Mouse (Mus musculus) frontal cortex, adult 2 months (tissue): ENCODE measurements around the gene Plin3. TPM values are rescaled to one million over a fixed set of nuclear protein-coding genes. Genes with fewer than 3 reads are reported as not detected.
A peak's percentile ranks its signal among the peaks of the same experiment; 100 is the strongest.
"Not testable (repeated sequence)": the region's sequence is repeated elsewhere in the genome, so short reads cannot be mapped to it uniquely, and the experiment has no call there.

Experiments used
- DNase-seq, 2 experiments: peaks; one replicate each; pipeline ENCODE4 v3.0.0; 2022; ENCODE audit warnings: low spot score in 1 of 2; ENCODE audit errors: extremely low spot score in 1 of 2
- polyA plus RNA-seq: library from polyadenylated mRNA; depleted of rRNA; stranded (reverse); fragments of >200 nt; gene quantifications from 2 replicates; pipeline ENCODE4 v1.2.3, GENCODE M21; 2012

The Plin3 gene
- polyA plus RNA-seq, 1 experiment = 11.2 TPM

DNA sequence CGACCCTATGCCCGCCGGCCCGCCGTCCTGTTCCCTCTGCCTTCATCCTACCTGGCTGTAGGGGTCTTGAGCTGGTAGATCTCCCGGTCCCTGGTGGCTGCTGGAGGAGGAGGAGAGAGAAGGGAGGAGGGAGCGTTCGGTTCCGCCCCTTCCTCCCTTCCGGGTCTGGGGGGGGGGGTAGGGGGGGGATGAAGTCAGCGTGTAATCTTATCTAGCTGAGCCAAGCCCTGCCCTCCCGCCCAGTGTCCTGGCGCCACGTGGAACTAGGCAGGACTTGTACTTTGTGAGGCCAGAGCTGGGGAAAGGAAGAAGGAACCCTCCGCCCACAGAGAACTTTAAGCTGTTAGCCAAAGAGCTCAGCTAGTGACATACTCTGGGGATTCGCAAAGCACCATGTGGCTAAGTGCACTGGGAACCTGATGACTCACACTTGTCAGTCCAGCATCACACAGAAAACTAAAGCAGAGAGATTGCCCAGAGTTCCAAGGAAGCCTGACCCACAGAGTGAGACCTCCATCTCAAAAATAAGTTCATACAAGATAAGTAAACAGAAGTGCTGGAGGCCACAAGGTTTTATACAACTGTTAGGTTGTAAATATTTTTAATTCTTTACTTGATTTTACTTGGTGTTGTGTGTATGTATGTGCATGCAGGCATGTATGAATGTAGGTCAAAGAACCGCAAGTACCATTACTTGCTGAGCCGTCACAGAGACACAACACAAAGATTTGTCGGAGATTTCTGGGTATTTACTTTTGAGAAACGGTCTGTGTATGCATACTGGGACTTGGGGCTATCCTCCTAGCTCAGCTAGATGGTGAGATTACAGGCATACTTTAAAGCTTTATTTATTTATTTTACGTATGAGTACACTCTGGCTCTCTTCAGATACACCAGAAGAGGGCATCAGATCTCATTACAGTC is 15.8 kb downstream of the Plin3 start, which contains the start of gene Ticam1:
Gene Ticam1 (minus strand): TSS at position 144 of the 924 bp plus-strand sequence.
- peak; percentile 76 to 86 for DNase-seq

DNA sequence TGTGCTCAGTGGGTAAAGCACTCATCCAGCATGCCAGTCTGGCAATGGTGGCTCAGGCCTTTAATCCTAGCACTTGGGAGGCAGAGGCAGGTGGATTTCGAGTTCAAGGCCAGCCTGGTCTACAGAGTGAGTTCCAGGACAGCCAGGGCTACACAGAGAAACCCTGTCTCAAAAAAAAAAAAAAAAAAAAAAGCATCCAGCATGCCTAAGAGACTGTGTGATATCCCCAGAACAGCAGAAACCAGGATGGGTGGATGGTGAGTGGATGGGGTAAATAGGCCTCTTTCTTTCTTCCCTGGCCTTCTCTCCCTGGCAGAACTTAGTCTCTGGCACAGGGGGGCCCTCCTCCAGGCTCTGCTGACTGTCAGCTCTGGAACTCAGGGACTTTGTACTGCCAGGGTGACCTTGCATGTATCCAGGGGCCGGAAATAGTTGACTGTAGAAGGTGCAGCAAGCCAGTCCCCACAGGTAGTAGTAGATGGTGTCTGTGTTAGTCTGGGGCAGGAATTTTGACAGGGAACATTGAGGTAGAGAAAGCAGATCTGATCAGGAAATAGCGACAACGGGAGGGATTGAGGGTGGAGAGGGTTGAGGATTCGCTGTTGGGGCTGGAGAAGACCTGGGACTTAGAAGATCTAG is 16.7 kb downstream of the Plin3 start:
- no peak for DNase-seq

DNA sequence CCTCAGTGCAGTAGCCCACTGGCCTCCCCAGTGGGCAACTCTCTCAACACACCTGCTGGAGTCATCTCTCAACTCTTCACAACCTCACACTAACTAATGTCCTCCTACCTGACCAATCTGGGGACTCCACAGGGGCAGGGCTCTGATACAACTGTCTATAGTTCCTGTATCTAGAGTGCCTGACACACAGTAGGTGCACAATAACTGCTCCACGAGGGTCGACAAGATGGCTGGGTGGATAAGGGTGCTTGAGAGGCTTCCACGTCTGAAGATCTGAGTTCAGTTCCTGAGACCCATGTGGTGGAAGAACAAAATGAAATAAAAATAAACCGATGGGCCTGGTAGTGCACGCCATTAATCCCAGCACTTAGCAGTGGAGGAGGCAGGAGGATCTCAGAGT is 18.7 kb downstream of the Plin3 start:
- DNase-seq = no peak

DNA sequence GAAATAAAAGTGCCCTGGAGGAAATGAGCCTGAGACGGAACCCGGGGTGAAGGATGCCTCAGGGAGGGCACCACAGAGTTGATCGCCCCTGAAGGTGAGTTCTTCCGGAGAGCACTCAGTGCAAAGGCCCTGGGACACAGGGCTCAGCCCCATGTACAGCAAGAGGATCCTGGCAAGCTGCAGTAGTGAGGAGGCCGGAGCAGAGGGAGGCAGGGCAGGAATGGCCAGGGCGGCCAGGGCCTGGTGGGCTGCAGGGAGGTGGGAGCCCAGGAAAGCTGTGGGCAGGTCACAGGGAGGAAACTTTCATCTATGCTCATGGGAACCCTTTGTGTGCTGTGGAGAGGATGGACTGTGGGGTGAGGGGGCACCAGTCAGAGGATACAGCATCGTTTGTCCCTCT is 19.2 kb downstream of the Plin3 start:
- DNase-seq = no peak

DNA sequence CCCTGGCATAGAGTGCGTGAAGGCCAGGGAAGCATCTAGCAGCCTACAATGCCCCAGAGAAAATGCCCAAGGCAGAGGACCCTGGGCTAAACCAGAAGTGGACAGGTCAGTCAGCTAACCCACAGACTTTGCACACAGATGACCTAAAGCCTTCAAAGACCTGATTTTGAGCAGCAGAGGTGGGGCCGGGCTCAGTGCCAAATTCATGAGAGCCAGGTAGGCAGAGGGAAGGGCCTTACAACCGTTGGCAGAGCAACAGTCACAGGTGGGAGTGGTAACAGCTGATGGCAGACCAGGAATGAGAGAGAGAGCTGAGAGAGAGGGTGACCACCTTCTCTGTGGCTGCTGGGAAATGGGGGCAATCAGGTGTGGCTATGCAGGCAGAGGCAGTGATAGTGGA is 20.0 kb downstream of the Plin3 start:
- no peak for DNase-seq

DNA sequence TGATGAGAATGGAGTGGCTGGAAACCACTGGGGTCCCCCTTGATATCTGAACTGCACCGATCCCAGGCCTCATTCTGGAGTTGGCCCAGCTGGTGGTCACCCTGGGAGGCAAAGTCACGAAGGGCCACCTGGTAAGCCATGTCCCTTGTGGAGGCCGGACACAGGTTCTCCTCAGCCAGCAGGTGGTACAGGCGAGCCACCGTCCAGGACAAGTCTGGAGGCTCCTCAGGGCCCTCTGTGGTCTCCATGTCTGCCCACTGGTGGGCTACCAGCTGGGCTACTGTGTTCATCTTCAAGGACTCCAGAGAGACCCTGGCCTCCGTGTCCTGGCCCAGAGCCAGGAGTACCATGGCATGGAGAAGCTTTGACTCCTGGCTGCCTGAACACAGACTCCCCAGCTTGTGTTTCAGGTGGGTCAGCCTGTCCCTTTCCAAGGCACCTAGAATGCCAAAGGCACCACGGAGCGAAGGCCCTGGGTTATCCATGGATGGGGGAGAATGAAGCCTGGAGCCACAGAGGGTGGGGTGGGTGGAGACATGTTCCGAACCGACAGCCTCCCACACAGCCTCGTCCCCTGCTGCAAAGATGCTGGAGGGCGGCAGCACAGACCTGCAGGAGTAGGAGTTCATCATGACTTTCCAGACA is 20.9 kb downstream of the Plin3 start:
- no peak for DNase-seq

DNA sequence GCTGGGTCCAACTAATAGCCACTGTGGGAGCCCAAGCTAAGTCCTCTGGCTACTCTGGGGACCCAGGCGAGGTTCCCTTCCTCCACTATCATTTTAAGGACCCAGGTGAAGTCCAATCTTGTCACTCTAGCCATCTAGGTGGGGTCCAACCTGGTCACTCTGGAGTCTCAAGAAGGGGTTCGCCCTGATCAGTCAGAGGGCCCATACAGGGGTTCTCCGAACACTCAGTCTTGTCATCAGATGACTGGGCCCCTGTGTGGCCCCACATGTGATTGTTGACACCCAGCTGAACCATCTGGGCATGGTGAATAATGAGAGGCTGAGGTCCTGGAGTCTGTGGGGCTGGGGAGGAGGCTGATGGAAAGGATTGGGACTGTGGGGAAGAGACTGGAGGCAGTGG is 22.9 kb downstream of the Plin3 start:
- no peak for DNase-seq

DNA sequence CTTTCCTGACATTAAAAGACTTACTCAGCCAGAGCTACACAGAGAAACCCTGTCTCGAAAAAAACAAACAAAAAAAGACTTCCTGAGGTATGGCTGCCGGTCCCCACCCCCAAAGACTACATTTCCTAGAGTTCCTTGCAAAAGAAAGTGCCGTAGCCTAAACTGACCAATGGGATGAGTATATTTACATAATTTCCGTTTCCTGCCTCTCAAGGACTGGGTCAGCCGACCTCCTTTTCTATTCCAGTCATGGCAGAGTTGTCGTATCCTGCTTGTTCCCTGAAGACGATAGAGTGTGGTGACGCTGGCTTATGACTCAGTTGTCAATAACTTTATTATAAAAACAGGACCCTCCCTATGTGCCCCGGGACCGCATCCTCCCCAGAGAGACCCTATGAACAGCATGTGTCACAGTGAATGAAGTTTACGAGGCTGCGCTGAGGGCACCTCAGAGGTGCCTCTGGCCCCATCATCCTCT is 23.5 kb downstream of the Plin3 start:
- DNase-seq = peak; percentile 74 to 86

DNA sequence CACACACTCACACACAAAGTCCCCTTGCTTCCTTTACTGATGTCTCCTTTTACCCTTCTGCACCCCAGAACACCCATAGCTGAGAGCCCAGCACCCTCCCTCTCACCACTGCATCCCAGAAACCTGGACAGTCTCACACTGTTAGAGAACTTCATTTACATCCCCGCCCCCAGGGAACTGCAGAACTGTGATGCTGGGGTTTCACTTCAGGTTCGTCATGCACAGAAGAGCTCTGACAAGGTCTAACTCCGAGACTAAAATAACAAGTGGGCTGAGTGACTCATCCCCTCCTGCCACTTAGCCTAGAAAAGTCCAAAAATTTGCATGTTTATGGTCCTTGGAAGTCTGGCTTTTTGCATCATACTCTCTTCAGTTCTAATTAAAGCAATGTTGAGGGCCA is 26.4 kb downstream of the Plin3 start:
- peak; percentile 87 to 88 for DNase-seq

DNA sequence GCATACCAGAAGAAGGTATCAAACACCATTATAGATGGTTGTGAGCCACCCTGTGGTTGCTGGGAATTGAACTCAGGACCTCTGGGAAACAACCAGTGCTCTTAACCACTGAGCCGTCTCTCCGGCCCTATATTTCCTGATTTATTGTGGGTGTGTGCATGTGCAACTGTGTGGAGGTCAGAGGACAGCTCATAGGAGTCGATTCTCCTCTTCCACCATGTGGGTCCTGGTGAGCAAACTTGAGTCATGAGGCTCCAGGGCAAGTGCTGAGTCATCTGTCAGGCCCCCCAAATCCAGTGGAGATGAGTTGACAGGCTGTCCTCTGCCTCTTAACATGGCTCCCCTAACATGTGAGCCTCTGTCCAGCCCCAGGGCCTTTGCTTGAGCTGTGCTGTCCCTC is 26.8 kb downstream of the Plin3 start:
- DNase-seq = no peak

DNA sequence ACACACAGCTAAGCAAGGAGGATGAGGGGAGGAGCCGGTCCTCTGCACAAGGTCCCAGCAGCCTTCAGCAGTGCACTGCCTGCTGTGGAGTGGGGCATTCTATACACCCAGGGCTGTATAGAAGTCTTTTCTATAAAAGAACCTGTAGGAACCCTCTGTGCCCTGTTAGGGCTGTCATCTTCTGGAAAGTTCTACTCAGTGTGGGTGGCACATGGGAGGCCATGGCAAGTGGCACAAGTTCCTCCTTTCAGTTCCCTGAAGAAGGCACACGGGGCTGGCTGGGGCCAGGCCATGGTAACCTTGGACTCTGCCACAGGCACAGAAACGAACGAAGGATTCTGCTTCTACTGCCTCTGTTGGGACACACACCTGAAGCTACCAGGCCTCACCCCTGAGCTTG is 27.7 kb downstream of the Plin3 start:
- DNase-seq = no peak

DNA sequence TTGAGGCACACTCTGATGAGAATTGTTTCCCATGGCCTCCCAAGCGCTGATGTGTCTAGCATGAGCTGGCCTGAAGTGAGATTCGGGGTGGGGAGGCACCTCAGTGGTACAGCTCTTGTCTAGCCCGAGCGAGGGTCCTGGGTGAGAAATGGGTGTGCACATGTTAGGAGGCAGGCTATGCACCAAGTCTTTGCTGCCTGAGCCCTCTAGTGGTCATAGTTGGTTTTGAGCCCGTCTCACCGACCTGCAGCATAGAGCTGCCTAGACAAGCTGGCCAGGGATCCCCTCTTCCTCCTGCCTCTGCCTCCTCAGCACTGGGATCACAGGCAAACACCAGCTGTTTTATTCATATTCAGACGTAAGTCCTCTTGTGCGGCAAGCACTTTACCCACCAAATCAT is 28.7 kb downstream of the Plin3 start:
- peak; percentile 69 to 92 for DNase-seq

DNA sequence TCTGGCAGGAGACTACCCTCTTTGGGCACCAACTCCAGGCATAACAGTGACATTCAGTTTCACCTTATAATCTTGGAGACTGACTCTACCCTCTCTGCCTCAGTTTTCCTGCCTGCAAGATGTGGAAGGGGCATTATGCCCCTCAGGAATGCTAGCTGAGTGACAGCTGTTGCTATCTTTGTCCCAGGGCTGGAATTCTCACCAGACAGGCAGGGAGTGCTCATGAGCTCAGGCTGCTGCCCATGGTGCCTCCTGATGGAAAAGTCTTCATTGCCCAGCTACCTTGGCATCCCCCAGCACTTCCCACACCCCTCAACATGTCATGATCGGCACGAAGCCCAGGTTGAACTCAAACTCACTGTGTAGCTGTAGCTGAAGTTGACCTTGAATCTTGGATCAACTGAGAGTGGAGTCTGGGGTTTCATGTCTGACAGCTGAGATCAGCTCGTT is 30.0 kb downstream of the Plin3 start:
- no peak for DNase-seq

DNA sequence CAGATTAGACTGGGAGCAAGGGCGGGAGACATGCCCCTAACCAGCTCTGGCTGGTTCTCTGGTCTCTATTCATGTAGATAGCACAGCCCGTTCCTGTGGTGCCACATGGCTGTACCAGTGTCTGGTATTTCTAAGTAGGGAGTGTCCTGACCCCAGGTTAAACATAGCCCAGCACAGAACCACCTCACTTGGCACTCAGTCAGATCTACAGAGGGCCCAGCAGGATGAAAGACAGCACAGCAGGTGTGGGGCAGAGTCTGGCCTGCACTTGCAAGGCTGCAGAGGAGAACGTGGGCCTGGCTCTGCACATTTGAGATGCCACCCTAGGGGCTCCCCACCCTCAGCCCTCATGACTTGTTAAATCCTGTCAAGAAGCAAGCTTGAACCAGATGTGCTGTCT is 31.5 kb downstream of the Plin3 start:
- DNase-seq = no peak

DNA sequence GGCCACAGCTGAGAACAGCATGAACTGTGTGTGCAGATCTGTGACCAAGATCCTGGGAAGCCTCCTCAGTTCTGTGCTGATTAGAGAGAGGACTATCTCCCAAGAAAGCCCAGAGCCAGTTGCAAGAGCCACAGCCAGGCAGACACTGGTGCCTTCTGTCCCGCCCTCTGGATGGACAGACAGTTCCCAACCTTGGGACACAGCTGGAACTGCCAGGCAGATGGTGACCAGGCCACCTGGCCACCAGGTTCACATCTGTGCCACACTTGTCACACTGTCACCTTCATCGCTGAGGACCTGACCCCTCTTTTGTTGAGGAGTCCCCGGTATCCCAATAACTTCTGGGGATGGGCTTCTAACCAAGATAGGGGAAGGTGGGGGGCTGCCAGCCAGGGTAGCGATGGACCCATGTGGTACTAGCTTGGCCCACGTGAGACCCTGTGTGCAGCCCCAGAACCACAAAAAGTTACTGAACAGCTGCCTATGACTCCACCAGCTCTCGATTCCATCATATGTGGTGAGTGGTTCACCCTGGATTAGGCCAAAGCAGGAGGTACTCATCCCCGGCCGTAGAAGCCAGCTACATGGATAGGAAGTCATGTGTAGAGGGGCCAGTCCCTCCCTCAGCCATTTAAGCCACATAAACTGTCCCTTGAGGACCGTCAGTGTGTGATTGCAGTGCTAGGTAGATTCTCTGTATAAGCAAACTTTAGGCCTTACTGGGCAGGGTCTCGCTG is 33.2 kb downstream of the Plin3 start:
- DNase-seq = no peak

DNA sequence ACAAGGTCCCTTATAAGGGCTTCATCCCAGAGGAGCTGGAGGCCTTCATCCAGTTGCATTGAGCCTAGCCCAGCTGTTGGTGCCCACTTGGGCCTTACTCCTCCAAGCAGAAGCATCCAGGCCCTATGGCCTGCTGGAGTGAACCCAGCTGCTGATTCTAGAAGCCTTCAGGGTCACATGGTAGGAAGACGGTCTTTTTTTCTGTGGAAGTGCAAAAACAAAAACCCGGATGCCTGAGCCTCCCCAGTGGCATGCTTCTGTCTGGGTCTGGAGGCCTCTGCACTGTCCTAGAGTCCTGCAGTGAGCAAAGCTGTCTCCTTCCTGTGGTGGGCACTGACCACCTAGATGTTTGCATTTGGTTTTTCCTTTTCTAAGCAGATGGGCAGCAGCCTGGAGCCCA is 33.9 kb downstream of the Plin3 start:
- not testable (repeated sequence) for DNase-seq

DNA sequence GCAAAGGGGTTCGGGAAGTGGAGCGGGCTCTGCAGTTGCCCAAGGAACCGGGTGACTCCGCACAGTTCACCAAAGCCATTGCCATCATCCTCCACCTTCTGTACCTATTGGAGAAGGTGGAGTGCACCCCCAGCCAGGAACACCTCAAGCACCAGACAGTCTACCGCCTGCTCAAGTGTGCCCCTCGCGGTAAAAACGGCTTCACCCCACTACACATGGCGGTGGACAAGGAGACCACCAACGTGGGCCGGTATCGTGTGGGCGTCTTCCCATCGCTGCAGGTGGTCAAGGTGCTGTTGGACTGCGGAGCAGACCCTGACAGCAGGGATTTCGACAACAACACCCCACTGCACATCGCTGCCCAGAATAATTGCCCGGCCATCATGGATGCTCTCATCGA is 34.4 kb downstream of the Plin3 start:
- DNase-seq = not testable (repeated sequence)

DNA sequence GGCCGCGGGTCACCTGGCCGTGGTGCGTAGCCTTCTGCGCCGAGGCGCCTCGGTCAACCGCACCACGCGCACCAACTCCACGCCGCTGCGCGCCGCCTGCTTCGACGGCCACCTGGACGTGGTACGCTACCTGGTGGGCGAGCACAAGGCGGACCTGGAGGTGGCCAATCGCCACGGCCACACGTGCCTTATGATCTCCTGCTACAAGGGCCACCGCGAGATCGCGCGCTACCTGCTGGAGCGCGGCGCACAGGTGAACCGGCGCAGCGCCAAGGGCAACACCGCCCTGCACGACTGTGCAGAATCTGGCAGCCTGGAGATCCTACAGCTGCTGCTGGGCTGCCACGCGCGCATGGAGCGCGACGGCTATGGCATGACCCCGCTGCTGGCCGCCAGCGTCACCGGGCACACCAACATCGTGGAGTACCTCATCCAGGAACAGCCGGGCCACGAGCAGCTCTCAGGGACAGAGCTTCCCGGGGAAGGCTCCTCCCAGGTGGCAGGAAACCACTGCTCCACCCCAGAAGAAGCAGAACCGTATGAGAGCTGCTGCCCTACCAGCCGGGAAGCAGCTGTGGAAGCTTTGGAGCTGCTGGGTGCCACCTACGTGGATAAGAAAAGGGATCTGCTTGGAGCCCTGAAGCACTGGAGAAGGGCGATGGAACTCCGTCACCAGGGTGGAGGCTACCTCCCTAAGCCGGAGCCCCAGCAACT is 35.3 kb downstream of the Plin3 start:
- no peak for DNase-seq

DNA sequence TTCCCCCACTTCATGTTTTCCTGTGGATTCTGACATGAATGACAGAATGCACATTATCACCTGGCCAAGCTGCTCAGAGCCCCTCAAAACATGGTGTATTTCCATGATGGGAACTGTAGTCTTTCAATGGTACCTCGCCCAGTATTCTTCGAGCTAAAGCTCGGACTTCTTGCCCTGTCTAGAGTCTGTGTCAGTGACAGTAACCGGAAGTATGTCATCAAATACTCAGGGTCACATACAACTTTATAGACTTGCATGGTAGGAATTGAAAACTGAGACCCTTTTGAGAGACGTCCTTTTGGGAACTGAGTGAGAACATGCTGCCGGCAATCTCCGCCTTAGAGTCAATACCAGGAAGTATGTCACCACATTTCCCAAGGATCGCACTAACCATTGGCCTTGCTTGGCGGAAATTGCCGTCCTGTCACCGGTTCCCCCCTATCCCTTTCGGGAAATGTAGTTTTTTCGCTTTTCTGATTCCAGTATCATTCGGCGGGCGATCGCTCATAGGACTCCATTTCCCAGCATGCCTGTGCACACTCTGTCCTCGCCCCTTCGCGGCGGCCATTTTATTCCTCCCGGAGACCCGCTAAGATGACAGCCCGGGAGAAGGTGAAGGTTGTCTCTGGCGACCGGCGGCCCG is 36.3 kb downstream of the Plin3 start, which contains the start of gene Fem1a:
Gene Fem1a (plus strand): TSS at position 572 of the 643 bp plus-strand sequence.
- peak; percentile 98 to 99 for DNase-seq
